Mouse (Mus musculus) midbrain, embryonic 11.5 days (tissue): ENCODE measurements at regions not wholly inside any gene's neighbourhood (a gene's known extent, or its start where the extent isn't known, plus 50 kb on each side); places are given as distances from the start of the nearest gene placed in this dataset.

ENCODE experiments used
- ATAC-seq: fragments of 200-750 bp; cut with Nextera tagmentation; 2 replicates; pipeline ENCODE4 v1.8.0; 2017; ENCODE audit warnings: moderate TSS enrichment, moderate library complexity; ENCODE audit not compliant: low FRiP score
- DNase-seq: peaks from one replicate; pipeline ENCODE4 v3.0.0; 2015; ENCODE audit warnings: low spot score; ENCODE audit errors: missing footprints
- H3K27ac ChIP-seq: fragments of 300-500 bp; sonication (generic); 2 replicates; pipeline ENCODE4 v1.5.1; 2014; ENCODE audit warnings: low read depth, low read length
- H3K27me3 ChIP-seq: fragments of 300-500 bp; sonication (generic); 2 replicates; pipeline ENCODE4 v1.6.1; 2014; ENCODE audit warnings: mild to moderate bottlenecking, low read length, moderate library complexity, mixed read lengths; ENCODE audit not compliant: control insufficient read depth, insufficient read depth
- H3K36me3 ChIP-seq: fragments of 300-500 bp; sonication (generic); 2 replicates; pipeline ENCODE4 v1.6.1; 2014; ENCODE audit warnings: mild to moderate bottlenecking, low read length, moderate library complexity, mixed read lengths; ENCODE audit not compliant: control insufficient read depth, insufficient read depth
- H3K4me1 ChIP-seq: fragments of 300-500 bp; sonication (generic); 2 replicates; pipeline ENCODE4 v1.6.1; 2014; ENCODE audit warnings: low read length; ENCODE audit not compliant: control insufficient read depth, insufficient read depth
- H3K4me2 ChIP-seq: fragments of 300-500 bp; sonication (generic); 2 replicates; pipeline ENCODE4 v1.6.1; 2014; ENCODE audit warnings: mild to moderate bottlenecking, moderate library complexity
- H3K4me3 ChIP-seq: fragments of 300-500 bp; sonication (generic); 2 replicates; pipeline ENCODE4 v1.5.1; 2014; ENCODE audit warnings: low read depth, low read length
- H3K9ac ChIP-seq: fragments of 300-500 bp; sonication (generic); 2 replicates; pipeline ENCODE4 v1.6.1; 2014; ENCODE audit warnings: low read length
- H3K9me3 ChIP-seq: fragments of 300-500 bp; sonication (generic); 2 replicates; pipeline ENCODE4 v1.6.1; 2016; ENCODE audit warnings: low read length; ENCODE audit not compliant: control insufficient read depth
- WGBS: fragments of 180-500 bp; shearing (Covaris S2); extraction: QIAGEN DNeasy Blood & Tissue Kit; methylation state at CpG from one replicate; pipeline ENCODE4 v1.1.7; 2014; 5-methylcytosine and 5-hydroxymethylcytosine counted together

- no peaks in the 10 kb centered on the region for H3K9me3 ChIP-seq
- DNase-seq (no peak), ATAC-seq (no peak)
- no peak overlapping the region for H3K4me3 ChIP-seq
- H3K36me3 ChIP-seq, result no peaks in the 10 kb centered on the region
- no peak overlapping the region for H3K27ac ChIP-seq
- H3K4me1 ChIP-seq, result no peaks in the 10 kb centered on the region
- no peaks in the 10 kb centered on the region for H3K27me3 ChIP-seq
- WGBS, result 85% methylated on average over 3 of the region's 3 CpGs
- no peak overlapping the region for H3K4me2 ChIP-seq
- H3K9ac ChIP-seq, result no peak overlapping the region
Observed at GRCm38 (mm10) chr10:17531021-17531420, 192.0 kb upstream of the Cited2 start.

- H3K27ac ChIP-seq, result no peak overlapping the region
- WGBS, result 90% methylated on average over 6 of the region's 6 CpGs
- no peak for ATAC-seq
Observed at GRCm38 (mm10) chr10:17538944-17539533, 184.0 kb upstream of the Cited2 start.

GRCm38 (mm10) chr10:17540404-17541375, 182.3 kb upstream of the Cited2 start:
- Histone ChIP-seq H3K36me3 (no peaks in the 10 kb centered on the region), H3K9ac (no peak overlapping the region), H3K4me3 (no peak overlapping the region), H3K27ac (no peak overlapping the region), H3K27me3 (no peaks in the 10 kb centered on the region), H3K9me3 (no peaks in the 10 kb centered on the region), H3K4me1 (no peaks in the 10 kb centered on the region), H3K4me2 (no peak overlapping the region)
- WGBS, result 81% methylated on average over 6 of the region's 6 CpGs
- ATAC-seq (no peak), DNase-seq (no peak)

More at GRCm38 (mm10) chr10:17538944-17539533, 184.0 kb upstream of the Cited2 start:
- Histone ChIP-seq H3K9me3 (no peaks in the 10 kb centered on the region), H3K4me3 (no peak overlapping the region), H3K4me2 (no peak overlapping the region), H3K36me3 (no peaks in the 10 kb centered on the region), H3K27me3 (no peaks in the 10 kb centered on the region), H3K4me1 (no peaks in the 10 kb centered on the region), H3K9ac (no peak overlapping the region)
- no peak for DNase-seq

GRCm38 (mm10) chr10:17542104-17542846, 180.7 kb upstream of the Cited2 start:
- no peak overlapping the region for H3K4me3 ChIP-seq
- H3K36me3 ChIP-seq, result no peaks in the 10 kb centered on the region
- H3K27ac ChIP-seq, result no peak overlapping the region
- no peaks in the 10 kb centered on the region for H3K4me1 ChIP-seq
- H3K9ac ChIP-seq, result no peak overlapping the region
- no peaks in the 10 kb centered on the region for H3K27me3 ChIP-seq
- no peak for ATAC-seq
- H3K4me2 ChIP-seq, result no peak overlapping the region
- 89% methylated on average over 8 of the region's 8 CpGs for WGBS
- DNase-seq, result peak; percentile 23
- H3K9me3 ChIP-seq, result no peaks in the 10 kb centered on the region

- WGBS, result 93% methylated on average over 5 of the region's 5 CpGs
- Histone ChIP-seq H3K4me1 (no peaks in the 10 kb centered on the region), H3K4me2 (no peak overlapping the region), H3K36me3 (no peaks in the 10 kb centered on the region), H3K27ac (no peak overlapping the region), H3K4me3 (no peak overlapping the region), H3K27me3 (no peaks in the 10 kb centered on the region), H3K9ac (no peak overlapping the region), H3K9me3 (no peaks in the 10 kb centered on the region)
- DNase-seq (peak; percentile 21), ATAC-seq (no peak)
Observed at GRCm38 (mm10) chr10:17542847-17543421, 180.1 kb upstream of the Cited2 start.

GRCm38 (mm10) chr10:17545291-17545690, 177.7 kb upstream of the Cited2 start:
- DNase-seq, result peak; percentile 61
- ATAC-seq, result no peak
- no peak overlapping the region for H3K9ac ChIP-seq

GRCm38 (mm10) chr10:17547986-17548385, 175.0 kb upstream of the Cited2 start:
- WGBS, result 88% methylated on average over 3 of the region's 3 CpGs

More at GRCm38 (mm10) chr10:17545291-17545690, 177.7 kb upstream of the Cited2 start:
- Histone ChIP-seq H3K4me2 (no peak overlapping the region), H3K4me1 (no peaks in the 10 kb centered on the region), H3K4me3 (no peak overlapping the region), H3K36me3 (no peaks in the 10 kb centered on the region), H3K9me3 (no peaks in the 10 kb centered on the region), H3K27me3 (no peaks in the 10 kb centered on the region), H3K27ac (no peak overlapping the region)

GRCm38 (mm10) chr10:17548629-17549580, 174.1 kb upstream of the Cited2 start:
- ATAC-seq, result no peak
- 91% methylated on average over 14 of the region's 14 CpGs for WGBS

More at GRCm38 (mm10) chr10:17547986-17548385, 175.0 kb upstream of the Cited2 start:
- H3K27ac ChIP-seq, result no peak overlapping the region
- no peaks in the 10 kb centered on the region for H3K27me3 ChIP-seq
- H3K4me2 ChIP-seq, result no peak overlapping the region
- H3K4me1 ChIP-seq, result no peaks in the 10 kb centered on the region
- H3K9ac ChIP-seq, result no peak overlapping the region
- H3K36me3 ChIP-seq, result no peaks in the 10 kb centered on the region
- ATAC-seq (no peak), DNase-seq (peak; percentile 23)
- H3K4me3 ChIP-seq, result no peak overlapping the region
- H3K9me3 ChIP-seq, result no peaks in the 10 kb centered on the region

More at GRCm38 (mm10) chr10:17548629-17549580, 174.1 kb upstream of the Cited2 start:
- Histone ChIP-seq H3K9ac (no peak overlapping the region), H3K27ac (no peak overlapping the region), H3K27me3 (no peaks in the 10 kb centered on the region), H3K4me1 (no peaks in the 10 kb centered on the region), H3K4me2 (no peak overlapping the region), H3K36me3 (no peaks in the 10 kb centered on the region), H3K9me3 (no peaks in the 10 kb centered on the region), H3K4me3 (no peak overlapping the region)
- DNase-seq, result peak; percentile 62
